Mouse (Mus musculus) large intestine, adult 2 months (tissue): Measurements from ENCODE around the gene Slk. TPM values are rescaled to one million over a fixed set of nuclear protein-coding genes. Genes with fewer than 3 reads are reported as not detected.

Experiments
- DNase-seq: peaks from one replicate; pipeline ENCODE4 v3.0.0-alpha.2; 2012; ENCODE audit warnings: low read depth, low spot score
- WGBS: fragments of 180-500 bp; shearing (Covaris S2); methylation state at CpG from one replicate; pipeline ENCODE4 v1.1.7; 2018; 5-methylcytosine and 5-hydroxymethylcytosine counted together
- polyA plus RNA-seq: library from polyadenylated mRNA; depleted of rRNA; stranded (reverse); fragments of >200 nt; gene quantifications from 2 replicates; pipeline ENCODE4 v1.2.3, GENCODE M21; 2012; rRNA removed

Gene Slk
- 7.4 and 11.4 TPM in 2 replicates for polyA plus RNA-seq

- DNase-seq, result no peak
- WGBS, result under 1% methylated on average over 83 of the region's 83 CpGs
These were observed at the start of gene Slk for GRCm38 (mm10) chr19:47579225-47579787. Gene Slk (plus strand): TSS chr19:47579678.

GRCm38 (mm10) chr19:47531309-47531708 lies 48.2 kb upstream of the Slk start:
- WGBS, result 69% methylated on average over 5 of the region's 5 CpGs
- DNase-seq, result no peak

GRCm38 (mm10) chr19:47532449-47532848 lies 47.0 kb upstream of the Slk start:
- DNase-seq, result no peak
- 95% methylated on average over 3 of the region's 3 CpGs for WGBS

- DNase-seq, result no peak
- 17% methylated on average over 1 of the region's 1 CpGs for WGBS
These were observed 45.3 kb upstream of the Slk start for GRCm38 (mm10) chr19:47534131-47534530.

- DNase-seq, result peak; percentile 86
- WGBS, result 2% methylated on average over 39 of the region's 39 CpGs
These were observed 42.8 kb upstream of the Slk start for GRCm38 (mm10) chr19:47536521-47537299.

GRCm38 (mm10) chr19:47537300-47537792 lies 42.1 kb upstream of the Slk start, which contains the start of gene Stn1:
Gene Stn1 (minus strand): TSS chr19:47537507.
- 1% methylated on average over 10 of the region's 10 CpGs for WGBS
- DNase-seq, result no peak

GRCm38 (mm10) chr19:47537879-47538278 lies 41.6 kb upstream of the Slk start:
- DNase-seq, result no peak

GRCm38 (mm10) chr19:47538801-47539200 lies 40.7 kb upstream of the Slk start:
- no peak for DNase-seq
- WGBS, result 28% methylated on average over 6 of the region's 6 CpGs

More at GRCm38 (mm10) chr19:47537879-47538278, 41.6 kb upstream of the Slk start:
- WGBS, result 22% methylated on average over 6 of the region's 6 CpGs

GRCm38 (mm10) chr19:47542441-47542840 lies 37.0 kb upstream of the Slk start:
- 72% methylated on average over 7 of the region's 7 CpGs for WGBS

GRCm38 (mm10) chr19:47545055-47545454 lies 34.4 kb upstream of the Slk start:
- WGBS, result 67% methylated on average over 3 of the region's 3 CpGs
- no peak for DNase-seq

More at GRCm38 (mm10) chr19:47542441-47542840, 37.0 kb upstream of the Slk start:
- no peak for DNase-seq

- DNase-seq, result no peak
These were observed 34.0 kb upstream of the Slk start for GRCm38 (mm10) chr19:47545528-47545927.

GRCm38 (mm10) chr19:47548432-47549076 lies 30.9 kb upstream of the Slk start:
- 83% methylated on average over 11 of the region's 11 CpGs for WGBS
- no peak for DNase-seq

- 86% methylated on average over 9 of the region's 9 CpGs for WGBS
- no peak for DNase-seq
These were observed 30.3 kb upstream of the Slk start for GRCm38 (mm10) chr19:47549174-47549573.

GRCm38 (mm10) chr19:47549584-47549983 lies 29.9 kb upstream of the Slk start:
- no peak for DNase-seq
- WGBS, result 80% methylated on average over 4 of the region's 4 CpGs

- 35% methylated on average over 5 of the region's 5 CpGs for WGBS
- no peak for DNase-seq
These were observed 20.3 kb upstream of the Slk start for GRCm38 (mm10) chr19:47559145-47559544.

- WGBS, result 25% methylated on average over 14 of the region's 14 CpGs
- no peak for DNase-seq
These were observed 19.5 kb upstream of the Slk start for GRCm38 (mm10) chr19:47559751-47560512.

GRCm38 (mm10) chr19:47560544-47561161 lies 18.8 kb upstream of the Slk start:
- 54% methylated on average over 12 of the region's 12 CpGs for WGBS
- DNase-seq, result no peak

GRCm38 (mm10) chr19:47561996-47562441 lies 17.5 kb upstream of the Slk start:
- 16% methylated on average over 5 of the region's 5 CpGs for WGBS
- DNase-seq, result peak; percentile 57

GRCm38 (mm10) chr19:47563715-47564114 lies 15.8 kb upstream of the Slk start:
- 73% methylated on average over 13 of the region's 13 CpGs for WGBS
- no peak for DNase-seq
